Mouse (Mus musculus) gastrocnemius, postnatal 36 days (tissue): ENCODE results near the gene Helb. TPM values are rescaled to one million over a fixed set of nuclear protein-coding genes. Genes with fewer than 3 reads are reported as not detected.

Experiments
- DNase-seq, 2 experiments: peaks; one replicate each; pipeline ENCODE4 v3.0.0; 2022
- intact Hi-C: fragments of 180-260 bp; cut with DNase I; formaldehyde crosslinking; loops from one replicate; pipeline ENCODE4 v1.15.1; 2025
- total RNA-seq, 2 experiments: library from RNA; stranded (reverse); gene quantifications; 2 replicates each; pipeline ENCODE4 v1.2.3; 2021

The Helb gene
- total RNA-seq, 2 experiments from 2014 or later: 6.5 to 8.6 TPM

- no peak for DNase-seq
- intact Hi-C loops: no loop called here
These were observed 17.1 kb downstream of the Helb start for GRCm38 (mm10) chr10:120095716-120096115.

GRCm38 (mm10) chr10:120095136-120095535 is 17.7 kb downstream of the Helb start:
- no peak for DNase-seq
- intact Hi-C loops: no loop called here

- intact Hi-C loops: no loop called here
- no peak for DNase-seq
These were observed 20.2 kb downstream of the Helb start for GRCm38 (mm10) chr10:120092548-120092947.

GRCm38 (mm10) chr10:120077850-120078249 is 34.9 kb downstream of the Helb start:
- intact Hi-C loops: no loop called here

DNA sequence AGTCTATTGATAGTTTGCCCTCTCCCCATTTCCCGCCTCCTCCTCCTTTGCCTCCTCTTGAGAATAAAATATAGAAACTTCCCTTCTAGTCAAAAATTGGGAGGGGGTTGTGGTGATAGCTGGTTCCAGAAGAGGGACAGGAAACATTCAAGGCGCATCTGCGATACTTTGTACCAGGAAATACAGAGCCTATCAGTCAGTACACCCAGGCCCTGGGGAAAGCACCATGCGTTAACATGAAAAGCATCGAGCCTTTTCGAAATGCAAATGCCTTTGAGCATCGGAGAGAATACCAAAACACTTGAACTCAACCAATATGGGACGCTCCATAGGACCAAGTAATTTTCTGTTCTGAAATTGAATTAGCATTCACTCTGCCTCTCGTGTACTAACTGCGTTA is 46.5 kb downstream of the Helb start:
- no peak for DNase-seq
- intact Hi-C loops: no loop called here

More at GRCm38 (mm10) chr10:120077850-120078249, 34.9 kb downstream of the Helb start:
- no peak for DNase-seq

DNA sequence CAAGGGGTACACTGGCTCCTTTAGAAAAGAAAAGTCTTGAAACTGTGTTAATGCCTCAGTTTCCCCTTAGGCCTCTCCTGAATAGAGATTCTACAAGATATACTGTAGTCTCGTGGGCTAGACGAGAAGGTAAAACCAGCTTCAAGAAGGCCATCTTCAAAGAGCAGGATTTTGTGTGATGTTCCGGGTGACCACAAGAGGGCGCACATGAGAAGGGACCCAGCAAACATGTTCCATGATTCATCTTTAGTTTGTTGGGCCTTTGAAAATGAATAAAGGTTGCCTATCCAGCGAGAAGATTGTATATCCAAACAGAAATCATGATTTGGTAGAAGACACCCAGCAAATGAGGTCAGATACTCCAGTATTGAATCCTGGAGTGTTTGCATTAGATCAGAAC is 48.4 kb downstream of the Helb start:
- peak in 1 of 2 experiments; percentile 31 for DNase-seq
- intact Hi-C loops: loop anchor here (5.0 kb wide), 1 partner anchor 63 kb away; no protein-coding TSS in a partner anchor

DNA sequence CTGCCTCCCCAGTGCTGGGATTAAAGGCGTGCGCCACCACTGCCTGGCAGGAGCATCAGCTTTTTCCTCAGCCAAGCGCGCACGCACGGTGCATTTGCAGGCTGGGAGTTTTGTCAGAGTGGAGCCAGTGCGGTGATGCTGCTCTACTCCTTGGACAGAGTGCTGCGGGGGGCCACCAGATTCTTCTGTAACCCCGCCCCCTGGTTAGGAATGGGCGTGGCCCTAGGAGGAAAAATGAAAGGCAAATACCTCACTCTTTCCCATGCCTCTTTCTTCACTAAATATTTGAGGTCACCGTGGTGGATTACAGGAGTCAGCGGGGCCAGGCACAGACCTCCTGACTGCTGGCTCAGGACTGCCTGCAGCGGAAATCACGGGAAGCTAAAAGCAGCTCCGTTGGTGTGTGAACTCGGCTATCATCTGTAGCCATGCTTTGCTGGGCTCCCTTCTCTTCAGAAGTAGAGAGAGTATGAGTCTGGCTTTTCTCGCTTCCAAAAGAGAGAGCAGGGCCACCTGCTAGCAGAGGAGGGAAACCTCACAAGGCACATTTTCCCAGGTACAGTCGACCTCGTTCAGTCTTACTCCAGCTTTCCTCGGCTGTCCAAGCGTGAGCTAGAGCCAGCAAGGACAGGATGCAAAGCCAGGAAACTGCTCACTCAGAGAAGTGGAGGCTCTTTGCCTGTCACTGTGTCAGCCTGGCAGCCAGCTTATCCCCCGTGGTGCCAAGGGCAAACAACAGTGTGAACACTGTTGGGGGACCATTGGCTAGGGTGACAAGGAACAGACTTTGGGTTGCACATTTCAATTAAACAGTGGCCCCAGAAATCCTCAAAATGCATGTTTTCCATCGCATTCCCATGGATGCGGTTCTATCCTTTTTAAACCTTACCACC is 51.3 kb downstream of the Helb start:
- intact Hi-C loops: loop anchor here (5.0 kb wide), 1 partner anchor 66 kb away; no protein-coding TSS in a partner anchor
- DNase-seq: no peak

- no peak for DNase-seq
- intact Hi-C loops: loop anchor here (5.0 kb wide), 1 partner anchor 67 kb away; no protein-coding TSS in a partner anchor
These were observed 52.1 kb downstream of the Helb start for GRCm38 (mm10) chr10:120060579-120061237.

DNA sequence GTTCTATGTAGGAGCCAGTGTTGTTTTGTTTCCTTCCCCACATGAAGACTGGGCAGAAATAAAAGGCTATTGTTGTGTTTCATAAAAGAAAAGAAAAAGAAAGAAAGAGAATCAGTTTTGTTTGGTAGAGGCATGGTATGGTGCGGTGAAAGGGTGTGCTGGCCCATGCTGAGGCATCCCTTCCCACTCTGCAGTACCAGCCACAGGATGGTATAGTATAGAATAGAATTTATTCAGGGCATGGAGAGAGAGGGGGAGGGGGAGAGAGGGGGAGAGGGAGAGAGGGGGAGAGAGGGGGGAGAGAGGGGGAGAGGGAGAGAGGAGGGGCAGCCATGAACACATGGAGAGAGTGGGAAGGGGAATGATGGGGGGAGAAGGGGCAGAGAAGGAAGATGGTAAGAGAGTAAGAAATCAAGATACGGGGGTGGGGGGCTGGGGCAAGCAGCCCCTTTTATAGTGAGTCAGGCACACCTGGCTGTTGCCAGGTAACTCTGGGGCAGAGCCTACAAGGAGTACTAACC is 68.0 kb downstream of the Helb start:
- DNase-seq: no peak
- intact Hi-C loops: no loop called here

- no peak for DNase-seq
- intact Hi-C loops: no loop called here
These were observed 68.5 kb downstream of the Helb start for GRCm38 (mm10) chr10:120044237-120044636.

DNA sequence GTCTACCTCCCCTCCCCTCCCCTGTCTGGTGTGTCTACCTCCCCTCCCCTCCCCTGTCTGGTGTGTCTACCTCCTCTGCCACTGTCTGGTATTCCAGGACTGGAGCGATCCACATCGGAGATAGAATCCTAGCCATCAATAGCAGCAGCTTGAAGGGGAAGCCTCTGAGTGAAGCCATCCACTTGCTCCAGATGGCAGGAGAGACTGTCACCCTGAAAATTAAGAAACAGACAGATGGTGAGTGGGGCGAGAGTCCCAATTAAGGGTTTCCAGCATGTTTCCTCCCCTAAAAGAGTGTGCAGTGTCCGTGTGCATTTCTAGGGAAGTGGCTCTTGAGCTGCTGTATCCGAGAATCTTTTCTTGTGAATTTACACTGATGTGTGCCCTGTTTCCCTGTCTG is 74.6 kb downstream of the Helb start:
- intact Hi-C loops: no loop called here
- DNase-seq: no peak

DNA sequence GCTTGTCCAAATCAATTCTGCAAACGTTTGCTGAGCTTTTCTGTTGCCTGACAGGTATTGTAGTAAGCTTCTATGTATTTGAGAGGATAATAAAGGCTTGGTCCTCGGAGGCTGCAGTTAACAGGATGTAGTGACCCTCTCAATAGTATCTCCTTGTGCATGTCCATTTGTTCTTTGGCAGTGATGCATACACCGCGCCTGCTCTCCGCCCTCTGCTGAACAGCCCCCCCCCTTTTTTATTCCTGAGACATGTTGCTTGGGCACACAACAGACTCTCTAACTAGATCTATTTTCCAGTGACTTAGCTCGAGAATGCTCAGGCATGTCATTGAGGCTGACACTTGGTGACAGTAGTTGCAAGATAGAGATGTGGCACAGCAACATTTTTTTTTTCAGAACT is 77.0 kb downstream of the Helb start:
- DNase-seq: no peak
- intact Hi-C loops: no loop called here

DNA sequence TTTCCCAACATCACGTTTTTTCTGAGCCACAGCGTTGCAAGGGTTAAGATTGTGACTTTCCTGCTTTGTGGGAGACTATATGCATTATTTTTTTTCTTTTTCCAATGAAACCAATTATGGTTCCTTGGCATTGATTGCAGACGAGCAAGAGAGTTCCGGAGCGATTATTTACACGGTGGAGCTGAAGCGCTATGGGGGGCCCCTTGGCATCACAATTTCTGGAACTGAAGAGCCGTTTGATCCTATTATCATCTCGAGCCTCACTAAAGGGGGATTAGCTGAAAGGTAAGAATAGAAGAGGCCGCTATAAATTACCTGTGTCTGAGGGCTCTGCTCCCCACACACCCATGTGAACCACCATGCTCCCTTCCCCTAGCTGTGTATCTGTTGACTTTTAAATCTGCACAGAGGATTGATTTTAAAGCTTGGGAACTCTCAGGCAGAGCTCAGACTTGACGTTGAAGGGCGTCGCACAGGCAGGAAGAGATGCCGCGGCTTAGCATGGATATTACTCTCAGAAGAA is 77.5 kb downstream of the Helb start:
- intact Hi-C loops: no loop called here
- DNase-seq: no peak

DNA sequence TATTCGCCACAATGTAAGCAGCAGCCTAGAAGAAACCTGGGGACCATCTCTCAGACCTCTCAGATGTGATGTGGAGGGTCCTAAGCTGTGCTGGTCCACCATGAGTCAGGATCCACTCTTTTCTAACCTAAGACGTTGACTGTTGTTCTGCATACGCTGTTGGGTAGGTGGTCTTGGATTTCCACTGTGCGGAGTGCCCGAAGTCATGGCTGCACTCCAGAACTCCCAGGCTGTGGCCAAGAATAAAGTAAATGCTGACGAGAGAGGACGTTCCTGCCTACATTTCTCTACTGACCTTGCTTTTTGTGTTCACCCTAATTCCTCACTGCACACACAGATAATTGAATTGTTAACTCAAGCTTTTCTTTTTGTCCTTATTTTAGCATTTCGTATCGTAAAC is 78.9 kb downstream of the Helb start:
- no peak for DNase-seq
- intact Hi-C loops: no loop called here

Other genes with a start within 250 kb of the Helb start
- 10 to 100 TPM; 63.8 to 67.3 TPM for gene Tmbim4, start 88.6 kb upstream of the Helb start, total RNA-seq
- gene Irak3, start 89.1 kb upstream of the Helb start, total RNA-seq: 1 to 10 TPM; 2.1 to 2.4 TPM
- 10 to 100 TPM; 11.9 to 15.8 TPM for gene Llph, start 114.1 kb upstream of the Helb start, total RNA-seq